Mouse (Mus musculus): ENCODE measurements at regions not wholly inside any gene's neighbourhood (a gene's known extent, or its start where the extent isn't known, plus 50 kb on each side); places are given as distances from the start of the nearest gene placed in this dataset.
A peak's percentile ranks its signal among the peaks of the same experiment; 100 is the strongest.
"Not testable (repeated sequence)": the region's sequence is repeated elsewhere in the genome, so short reads cannot be mapped to it uniquely, and the experiment has no call there.

- no peak overlapping the region for H3K4me3 ChIP-seq (ENCODE audit: low read depth, low read length)
- no peaks in the 10 kb centered on the region for H3K4me1 ChIP-seq (ENCODE audit: control insufficient read depth, insufficient read depth, low read length)
- H3K27me3 ChIP-seq (ENCODE audit: control insufficient read depth, insufficient read depth, low read length) = no peaks in the 10 kb centered on the region
- DNase-seq (ENCODE audit: low spot score) (no peak), ATAC-seq (replicated peaks; ENCODE audit: insufficient number of reproducible peaks, low FRiP score, low TSS enrichment, low read depth) (no peak)
- H3K36me3 ChIP-seq (replicated peaks; ENCODE audit: control insufficient read depth, insufficient read depth, low read depth, low read length) = no peaks in the 10 kb centered on the region
- H3K27ac ChIP-seq (replicated peaks; ENCODE audit: low read depth, low read length) = no peak overlapping the region
- no peak overlapping the region for H3K9ac ChIP-seq (replicated peaks; ENCODE audit: low read length)
- WGBS = 62% methylated on average over 1 of the region's 1 CpGs
- H3K4me2 ChIP-seq (ENCODE audit: low read depth, low read length) = no peak overlapping the region
- no peaks in the 10 kb centered on the region for H3K9me3 ChIP-seq (replicated peaks; ENCODE audit: control insufficient read depth, low read length)
Observed at GRCm38 (mm10) chr5:60966939-60967338, 841.7 kb upstream of the G6pd2 start.

DNA sequence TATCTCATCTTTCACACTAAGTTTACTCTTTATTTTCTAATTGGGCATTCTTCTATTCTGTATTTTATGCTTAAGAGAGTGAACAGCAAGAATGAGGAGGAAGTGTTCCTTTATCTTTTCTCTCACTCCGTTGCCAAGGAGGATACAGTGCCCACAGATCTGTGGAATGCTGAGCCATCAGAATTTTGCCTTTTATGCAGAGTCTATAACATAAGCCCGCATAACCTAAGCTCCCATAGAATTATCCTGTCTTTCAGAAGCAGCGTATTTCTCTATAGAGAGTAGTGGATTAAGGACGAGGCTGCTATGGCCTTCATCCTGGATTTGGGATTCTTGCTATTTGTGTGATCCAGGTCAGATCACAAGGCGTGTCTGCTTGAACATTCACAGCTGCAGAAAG lies 839.1 kb upstream of the G6pd2 start:
- Histone ChIP-seq H3K27ac (replicated peaks; ENCODE audit: low read depth, low read length) (no peak overlapping the region), H3K36me3 (replicated peaks; ENCODE audit: control insufficient read depth, insufficient read depth, low read depth, low read length) (no peaks in the 10 kb centered on the region), H3K9ac (replicated peaks; ENCODE audit: low read length) (no peak overlapping the region), H3K9me3 (replicated peaks; ENCODE audit: control insufficient read depth, low read length) (no peaks in the 10 kb centered on the region), H3K27me3 (ENCODE audit: control insufficient read depth, insufficient read depth, low read length) (no peaks in the 10 kb centered on the region), H3K4me1 (ENCODE audit: control insufficient read depth, insufficient read depth, low read length) (no peaks in the 10 kb centered on the region), H3K4me3 (ENCODE audit: low read depth, low read length) (no peak overlapping the region), H3K4me2 (ENCODE audit: low read depth, low read length) (no peak overlapping the region)
- WGBS = 75% methylated on average over 5 of the region's 5 CpGs
- ATAC-seq (replicated peaks; ENCODE audit: insufficient number of reproducible peaks, low FRiP score, low TSS enrichment, low read depth) = no peak
- DNase-seq (ENCODE audit: low spot score) = no peak

GRCm38 (mm10) chr5:60978693-60979092 lies 829.9 kb upstream of the G6pd2 start:
- 82% methylated on average over 9 of the region's 9 CpGs for WGBS
- ATAC-seq (replicated peaks; ENCODE audit: insufficient number of reproducible peaks, low FRiP score, low TSS enrichment, low read depth) = no peak

GRCm38 (mm10) chr5:60988313-60988712 lies 820.3 kb upstream of the G6pd2 start:
- no peak overlapping the region for H3K4me3 ChIP-seq (ENCODE audit: low read depth, low read length)
- no peak overlapping the region for H3K27ac ChIP-seq (replicated peaks; ENCODE audit: low read depth, low read length)
- no peaks in the 10 kb centered on the region for H3K9me3 ChIP-seq (replicated peaks; ENCODE audit: control insufficient read depth, low read length)
- no peaks in the 10 kb centered on the region for H3K27me3 ChIP-seq (ENCODE audit: control insufficient read depth, insufficient read depth, low read length)
- H3K9ac ChIP-seq (replicated peaks; ENCODE audit: low read length) = no peak overlapping the region
- no peak for DNase-seq (ENCODE audit: low spot score)
- no peak overlapping the region for H3K4me2 ChIP-seq (ENCODE audit: low read depth, low read length)
- H3K4me1 ChIP-seq (ENCODE audit: control insufficient read depth, insufficient read depth, low read length) = no peaks in the 10 kb centered on the region
- ATAC-seq (replicated peaks; ENCODE audit: insufficient number of reproducible peaks, low FRiP score, low TSS enrichment, low read depth) = no peak
- H3K36me3 ChIP-seq (replicated peaks; ENCODE audit: control insufficient read depth, insufficient read depth, low read depth, low read length) = no peaks in the 10 kb centered on the region

More at GRCm38 (mm10) chr5:60978693-60979092, 829.9 kb upstream of the G6pd2 start:
- Histone ChIP-seq H3K4me2 (ENCODE audit: low read depth, low read length) (no peak overlapping the region), H3K27me3 (ENCODE audit: control insufficient read depth, insufficient read depth, low read length) (no peaks in the 10 kb centered on the region), H3K27ac (replicated peaks; ENCODE audit: low read depth, low read length) (no peak overlapping the region), H3K4me3 (ENCODE audit: low read depth, low read length) (no peak overlapping the region), H3K36me3 (replicated peaks; ENCODE audit: control insufficient read depth, insufficient read depth, low read depth, low read length) (no peaks in the 10 kb centered on the region), H3K9me3 (replicated peaks; ENCODE audit: control insufficient read depth, low read length) (no peaks in the 10 kb centered on the region), H3K4me1 (ENCODE audit: control insufficient read depth, insufficient read depth, low read length) (no peaks in the 10 kb centered on the region), H3K9ac (replicated peaks; ENCODE audit: low read length) (no peak overlapping the region)
- DNase-seq (ENCODE audit: low spot score) = no peak

DNA sequence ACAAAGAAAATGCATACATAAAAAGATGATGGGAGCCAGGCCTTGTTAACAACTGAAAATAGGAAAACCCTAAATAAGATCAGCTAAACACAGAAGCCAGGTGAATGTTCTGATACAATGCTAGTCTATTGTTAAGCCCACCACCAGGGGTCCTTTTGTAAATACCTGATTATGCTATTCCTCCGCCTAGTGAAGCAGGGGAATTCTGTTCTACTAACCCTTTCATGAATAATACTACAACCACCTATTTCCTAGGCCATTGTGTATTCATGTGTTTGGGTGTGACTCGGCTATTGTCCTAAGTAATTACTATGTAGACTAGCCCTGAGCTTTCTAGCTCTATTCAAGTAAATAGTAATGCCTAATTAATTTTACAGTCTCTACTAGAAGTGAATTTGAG lies 819.3 kb upstream of the G6pd2 start:
- not testable (repeated sequence) for DNase-seq (ENCODE audit: low spot score); ATAC-seq (replicated peaks; ENCODE audit: insufficient number of reproducible peaks, low FRiP score, low TSS enrichment, low read depth); H3K36me3 ChIP-seq (replicated peaks; ENCODE audit: control insufficient read depth, insufficient read depth, low read depth, low read length); H3K9me3 ChIP-seq (replicated peaks; ENCODE audit: control insufficient read depth, low read length); H3K4me1 ChIP-seq (ENCODE audit: control insufficient read depth, insufficient read depth, low read length); H3K27ac ChIP-seq (replicated peaks; ENCODE audit: low read depth, low read length); H3K27me3 ChIP-seq (ENCODE audit: control insufficient read depth, insufficient read depth, low read length); H3K4me2 ChIP-seq (ENCODE audit: low read depth, low read length); H3K4me3 ChIP-seq (ENCODE audit: low read depth, low read length); H3K9ac ChIP-seq (replicated peaks; ENCODE audit: low read length)
- WGBS = 75% methylated on average over 2 of the region's 2 CpGs

GRCm38 (mm10) chr5:60994761-60995523 lies 813.7 kb upstream of the G6pd2 start:
- Histone ChIP-seq H3K4me3 (ENCODE audit: low read depth, low read length) (no peak overlapping the region), H3K4me2 (ENCODE audit: low read depth, low read length) (no peak overlapping the region), H3K27me3 (ENCODE audit: control insufficient read depth, insufficient read depth, low read length) (no peaks in the 10 kb centered on the region), H3K4me1 (ENCODE audit: control insufficient read depth, insufficient read depth, low read length) (no peaks in the 10 kb centered on the region), H3K27ac (replicated peaks; ENCODE audit: low read depth, low read length) (no peak overlapping the region), H3K9ac (replicated peaks; ENCODE audit: low read length) (no peak overlapping the region), H3K36me3 (replicated peaks; ENCODE audit: control insufficient read depth, insufficient read depth, low read depth, low read length) (no peaks in the 10 kb centered on the region), H3K9me3 (replicated peaks; ENCODE audit: control insufficient read depth, low read length) (no peaks in the 10 kb centered on the region)
- DNase-seq (ENCODE audit: low spot score) (no peak), ATAC-seq (replicated peaks; ENCODE audit: insufficient number of reproducible peaks, low FRiP score, low TSS enrichment, low read depth) (0 out of 2 replicates have a peak, but pooled peaks have one; percentile 39)
- WGBS = 50% methylated on average over 10 of the region's 10 CpGs

- 67% methylated on average over 2 of the region's 2 CpGs for WGBS
- no peak for DNase-seq (ENCODE audit: low spot score)
- H3K36me3 ChIP-seq (replicated peaks; ENCODE audit: control insufficient read depth, insufficient read depth, low read depth, low read length) = no peaks in the 10 kb centered on the region
- no peak overlapping the region for H3K4me3 ChIP-seq (ENCODE audit: low read depth, low read length)
- no peak overlapping the region for H3K4me2 ChIP-seq (ENCODE audit: low read depth, low read length)
- H3K27ac ChIP-seq (replicated peaks; ENCODE audit: low read depth, low read length) = no peak overlapping the region
- H3K9ac ChIP-seq (replicated peaks; ENCODE audit: low read length) = no peak overlapping the region
- H3K4me1 ChIP-seq (ENCODE audit: control insufficient read depth, insufficient read depth, low read length) = no peaks in the 10 kb centered on the region
- no peaks in the 10 kb centered on the region for H3K27me3 ChIP-seq (ENCODE audit: control insufficient read depth, insufficient read depth, low read length)
- ATAC-seq (replicated peaks; ENCODE audit: insufficient number of reproducible peaks, low FRiP score, low TSS enrichment, low read depth) = no peak
- no peaks in the 10 kb centered on the region for H3K9me3 ChIP-seq (replicated peaks; ENCODE audit: control insufficient read depth, low read length)
Observed at GRCm38 (mm10) chr5:61035539-61036089, 773.0 kb upstream of the G6pd2 start.

All from embryonic facial prominence, embryonic 11.5 days (tissue).